Mouse (Mus musculus) spleen, adult 2 months (tissue): ENCODE data around the gene Zfp335.

Experiments
- CTCF ChIP-seq: fragments of 200-500 bp; IDR thresholded peaks from 2 replicates; pipeline ENCODE4 v1.5.1; 2011; ENCODE audit warnings: mild to moderate bottlenecking, inconsistent platforms; ENCODE audit not compliant: insufficient read depth, insufficient read length, insufficient replicate concordance; ENCODE audit errors: extremely low read depth
- POLR2A ChIP-seq: fragments of 200-500 bp; IDR thresholded peaks from 2 replicates; pipeline ENCODE4 v1.6.1; 2011; ENCODE audit warnings: low read depth, low read length, inconsistent platforms

DNA sequence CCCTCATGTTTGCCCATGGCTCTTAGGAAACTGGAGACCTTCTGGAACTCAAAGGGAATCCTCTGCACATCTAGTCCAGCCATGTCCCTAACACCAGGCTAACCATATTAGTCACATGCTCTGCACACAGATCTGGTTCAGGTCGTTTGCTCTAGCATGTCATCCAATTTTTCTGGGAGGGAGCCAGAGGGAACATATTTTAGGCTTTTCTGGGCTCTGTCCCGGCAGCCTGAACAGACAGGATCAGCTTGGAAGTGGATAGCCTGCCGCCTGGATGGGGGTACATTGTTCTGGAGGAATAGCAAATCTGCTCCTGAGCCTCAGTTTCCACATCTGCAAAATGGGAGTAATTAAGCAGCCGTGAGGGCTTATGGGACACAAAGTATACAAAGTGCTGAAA is 50.5 kb downstream of the Zfp335 start:
- TF ChIP-seq POLR2A (no peak), CTCF (no peak)
